Mouse (Mus musculus): ENCODE measurements at regions not wholly inside any gene's neighbourhood (a gene's known extent, or its start where the extent isn't known, plus 50 kb on each side); places are given as distances from the start of the nearest gene placed in this dataset.
A peak's percentile ranks its signal among the peaks of the same experiment; 100 is the strongest.

- Histone ChIP-seq H3K4me1 (ENCODE audit: control insufficient read depth in 2 of 2, insufficient read depth in 2 of 2, low read length in 2 of 2) (peaks cover 18 to 38% of the 10 kb centered on the region in 2 experiments), H3K4me3 (ENCODE audit: control insufficient read depth in 1 of 2, insufficient read depth in 1 of 2, low read depth in 1 of 2, low read length in 2 of 2) (no peak overlapping the region), H3K36me3 (ENCODE audit: control insufficient read depth, insufficient read depth, low read length) (no peaks in the 10 kb centered on the region), H3K9ac (ENCODE audit: low read length) (peak overlapping the region; percentile 56), H3K27ac (replicated peaks in 1 of 2; ENCODE audit: control insufficient read depth in 1 of 2, insufficient read depth in 1 of 2, low read depth in 2 of 2, low read length in 2 of 2) (peak overlapping the region; percentile 95 to 97), H3K27me3 (ENCODE audit: control insufficient read depth, insufficient read depth, low read length) (no peaks in the 10 kb centered on the region), H3K4me2 (ENCODE audit: low read length) (peak overlapping the region; percentile 55), H3K9me3 (ENCODE audit: control insufficient read depth, low read length) (no peaks in the 10 kb centered on the region)
- peak; percentile 57 for ATAC-seq (ENCODE audit: insufficient number of reproducible peaks, insufficient read depth, low FRiP score, low read depth)
- WGBS: 28% methylated on average over 21 of the region's 21 CpGs
Measured at GRCm38 (mm10) chr15:59173452-59174245, 284.6 kb downstream of the Gm49356 start.

GRCm38 (mm10) chr15:59174246-59174751, 285.2 kb downstream of the Gm49356 start:
- WGBS: 18% methylated on average over 7 of the region's 7 CpGs
- no peak overlapping the region for H3K4me3 ChIP-seq (ENCODE audit: control insufficient read depth in 1 of 2, insufficient read depth in 1 of 2, low read depth in 1 of 2, low read length in 2 of 2)
- ATAC-seq (ENCODE audit: insufficient number of reproducible peaks, insufficient read depth, low FRiP score, low read depth): no peak

GRCm38 (mm10) chr15:59174893-59175531, 285.9 kb downstream of the Gm49356 start:
- Histone ChIP-seq H3K36me3 (ENCODE audit: control insufficient read depth, insufficient read depth, low read length) (no peaks in the 10 kb centered on the region), H3K4me1 (ENCODE audit: control insufficient read depth in 2 of 2, insufficient read depth in 2 of 2, low read length in 2 of 2) (peaks cover 16 to 38% of the 10 kb centered on the region in 2 experiments), H3K27me3 (ENCODE audit: control insufficient read depth, insufficient read depth, low read length) (no peaks in the 10 kb centered on the region), H3K4me3 (ENCODE audit: control insufficient read depth in 1 of 2, insufficient read depth in 1 of 2, low read depth in 1 of 2, low read length in 2 of 2) (no peak overlapping the region), H3K4me2 (ENCODE audit: low read length) (no peak overlapping the region), H3K27ac (replicated peaks in 1 of 2; ENCODE audit: control insufficient read depth in 1 of 2, insufficient read depth in 1 of 2, low read depth in 2 of 2, low read length in 2 of 2) (peak overlapping the region; percentile 95 to 97), H3K9ac (ENCODE audit: low read length) (no peak overlapping the region), H3K9me3 (ENCODE audit: control insufficient read depth, low read length) (no peaks in the 10 kb centered on the region)
- ATAC-seq (ENCODE audit: insufficient number of reproducible peaks, insufficient read depth, low FRiP score, low read depth): no peak
- WGBS: 48% methylated on average over 8 of the region's 8 CpGs

More at GRCm38 (mm10) chr15:59174246-59174751, 285.2 kb downstream of the Gm49356 start:
- peak overlapping the region; percentile 56 for H3K9ac ChIP-seq (ENCODE audit: low read length)
- peak overlapping the region; percentile 95 to 97 for H3K27ac ChIP-seq (replicated peaks in 1 of 2; ENCODE audit: control insufficient read depth in 1 of 2, insufficient read depth in 1 of 2, low read depth in 2 of 2, low read length in 2 of 2)
- H3K36me3 ChIP-seq (ENCODE audit: control insufficient read depth, insufficient read depth, low read length): no peaks in the 10 kb centered on the region
- no peaks in the 10 kb centered on the region for H3K27me3 ChIP-seq (ENCODE audit: control insufficient read depth, insufficient read depth, low read length)
- no peaks in the 10 kb centered on the region for H3K9me3 ChIP-seq (ENCODE audit: control insufficient read depth, low read length)
- H3K4me1 ChIP-seq (ENCODE audit: control insufficient read depth in 2 of 2, insufficient read depth in 2 of 2, low read length in 2 of 2): peaks cover 16 to 38% of the 10 kb centered on the region in 2 experiments
- H3K4me2 ChIP-seq (ENCODE audit: low read length): peak overlapping the region; percentile 55

- Histone ChIP-seq H3K4me3 (ENCODE audit: control insufficient read depth in 1 of 2, insufficient read depth in 1 of 2, low read depth in 1 of 2, low read length in 2 of 2) (no peak overlapping the region), H3K27ac (replicated peaks in 1 of 2; ENCODE audit: control insufficient read depth in 1 of 2, insufficient read depth in 1 of 2, low read depth in 2 of 2, low read length in 2 of 2) (no peak overlapping the region), H3K4me2 (ENCODE audit: low read length) (no peak overlapping the region), H3K27me3 (ENCODE audit: control insufficient read depth, insufficient read depth, low read length) (no peaks in the 10 kb centered on the region), H3K9ac (ENCODE audit: low read length) (no peak overlapping the region), H3K9me3 (ENCODE audit: control insufficient read depth, low read length) (no peaks in the 10 kb centered on the region), H3K36me3 (ENCODE audit: control insufficient read depth, insufficient read depth, low read length) (no peaks in the 10 kb centered on the region), H3K4me1 (ENCODE audit: control insufficient read depth in 2 of 2, insufficient read depth in 2 of 2, low read length in 2 of 2) (peaks cover 4% of the 10 kb centered on the region in 2 experiments)
- ATAC-seq (ENCODE audit: insufficient number of reproducible peaks, insufficient read depth, low FRiP score, low read depth): no peak
- 81% methylated on average over 3 of the region's 3 CpGs for WGBS
Measured at GRCm38 (mm10) chr15:59180076-59180475, 291.0 kb downstream of the Gm49356 start.

GRCm38 (mm10) chr15:59184461-59184860, 295.4 kb downstream of the Gm49356 start:
- Histone ChIP-seq H3K9ac (ENCODE audit: low read length) (no peak overlapping the region), H3K4me1 (ENCODE audit: control insufficient read depth in 2 of 2, insufficient read depth in 2 of 2, low read length in 2 of 2) (peaks cover 0 to 8% of the 10 kb centered on the region in 2 experiments; a peak in 2 of 4 replicates), H3K36me3 (ENCODE audit: control insufficient read depth, insufficient read depth, low read length) (no peaks in the 10 kb centered on the region), H3K27me3 (ENCODE audit: control insufficient read depth, insufficient read depth, low read length) (no peaks in the 10 kb centered on the region), H3K27ac (replicated peaks in 1 of 2; ENCODE audit: control insufficient read depth in 1 of 2, insufficient read depth in 1 of 2, low read depth in 2 of 2, low read length in 2 of 2) (no peak overlapping the region), H3K4me3 (ENCODE audit: control insufficient read depth in 1 of 2, insufficient read depth in 1 of 2, low read depth in 1 of 2, low read length in 2 of 2) (no peak overlapping the region), H3K9me3 (ENCODE audit: control insufficient read depth, low read length) (no peaks in the 10 kb centered on the region), H3K4me2 (ENCODE audit: low read length) (no peak overlapping the region)
- ATAC-seq (ENCODE audit: insufficient number of reproducible peaks, insufficient read depth, low FRiP score, low read depth): no peak
- 72% methylated on average over 9 of the region's 9 CpGs for WGBS

- no peak overlapping the region for H3K4me2 ChIP-seq (ENCODE audit: low read length)
- H3K9ac ChIP-seq (ENCODE audit: low read length): no peak overlapping the region
- no peak for ATAC-seq (ENCODE audit: insufficient number of reproducible peaks, insufficient read depth, low FRiP score, low read depth)
- H3K27me3 ChIP-seq (ENCODE audit: control insufficient read depth, insufficient read depth, low read length): no peaks in the 10 kb centered on the region
- no peak overlapping the region for H3K27ac ChIP-seq (replicated peaks in 1 of 2; ENCODE audit: control insufficient read depth in 1 of 2, insufficient read depth in 1 of 2, low read depth in 2 of 2, low read length in 2 of 2)
- H3K4me1 ChIP-seq (ENCODE audit: control insufficient read depth in 2 of 2, insufficient read depth in 2 of 2, low read length in 2 of 2): peaks cover 0 to 8% of the 10 kb centered on the region in 2 experiments; a peak in 2 of 4 replicates
- 53% methylated on average over 4 of the region's 4 CpGs for WGBS
- H3K36me3 ChIP-seq (ENCODE audit: control insufficient read depth, insufficient read depth, low read length): no peaks in the 10 kb centered on the region
- H3K4me3 ChIP-seq (ENCODE audit: control insufficient read depth in 1 of 2, insufficient read depth in 1 of 2, low read depth in 1 of 2, low read length in 2 of 2): no peak overlapping the region
- H3K9me3 ChIP-seq (ENCODE audit: control insufficient read depth, low read length): no peaks in the 10 kb centered on the region; the same call in 1 of the 2 replicates
Measured at GRCm38 (mm10) chr15:59187566-59187965, 298.5 kb downstream of the Gm49356 start.

- H3K4me2 ChIP-seq (ENCODE audit: low read length): no peak overlapping the region
- H3K4me1 ChIP-seq (ENCODE audit: control insufficient read depth in 2 of 2, insufficient read depth in 2 of 2, low read length in 2 of 2): peaks cover 0 to 8% of the 10 kb centered on the region in 2 experiments; a peak in 1 of 4 replicates
- no peak for ATAC-seq (ENCODE audit: insufficient number of reproducible peaks, insufficient read depth, low FRiP score, low read depth)
- no peaks in the 10 kb centered on the region; the same call in 1 of the 2 replicates for H3K9me3 ChIP-seq (ENCODE audit: control insufficient read depth, low read length)
- WGBS: 50% methylated on average over 4 of the region's 4 CpGs
- H3K4me3 ChIP-seq (ENCODE audit: control insufficient read depth in 1 of 2, insufficient read depth in 1 of 2, low read depth in 1 of 2, low read length in 2 of 2): no peak overlapping the region
- H3K9ac ChIP-seq (ENCODE audit: low read length): no peak overlapping the region
- no peaks in the 10 kb centered on the region for H3K27me3 ChIP-seq (ENCODE audit: control insufficient read depth, insufficient read depth, low read length)
- H3K36me3 ChIP-seq (ENCODE audit: control insufficient read depth, insufficient read depth, low read length): no peaks in the 10 kb centered on the region
- no peak overlapping the region for H3K27ac ChIP-seq (replicated peaks in 1 of 2; ENCODE audit: control insufficient read depth in 1 of 2, insufficient read depth in 1 of 2, low read depth in 2 of 2, low read length in 2 of 2)
Measured at GRCm38 (mm10) chr15:59188371-59188770, 299.3 kb downstream of the Gm49356 start.
